Mouse (Mus musculus) CH12.LX (cell line): Measurements from ENCODE around the gene Runx2.

ENCODE experiments used
- CTCF ChIP-seq, 2 experiments: IDR thresholded peaks in 1 of 2; conservative IDR thresholded peaks in 1 of 2; 2 replicates each; pipeline ENCODE4 v1.5.1; 2011 to 2012; ENCODE audit warnings: low read depth in 2 of 2, low read length in 2 of 2, improper control_type of control experiment in 1 of 2, inconsistent platforms in 1 of 2, mild to moderate bottlenecking in 1 of 2, moderate library complexity in 1 of 2
- ELF1 ChIP-seq: IDR thresholded peaks from 2 replicates; pipeline ENCODE4 v1.6.1; 2014; ENCODE audit warnings: low read depth, mild to moderate bottlenecking, inconsistent platforms, low read length, improper control_type of control experiment
- EP300 ChIP-seq: IDR thresholded peaks from 2 replicates; pipeline ENCODE4 v1.6.1; 2011; ENCODE audit warnings: low read length, improper control_type of control experiment
- ETS1 ChIP-seq: conservative IDR thresholded peaks from 2 replicates; pipeline ENCODE4 v1.6.1; 2012; ENCODE audit warnings: low read depth, mild to moderate bottlenecking, inconsistent platforms, low read length, improper control_type of control experiment, moderate library complexity
- MAZ ChIP-seq: IDR thresholded peaks from 2 replicates; pipeline ENCODE4 v1.6.1; 2012; ENCODE audit warnings: low read depth, mild to moderate bottlenecking, inconsistent platforms, low read length, improper control_type of control experiment, moderate library complexity
- POLR2A ChIP-seq: IDR thresholded peaks from 2 replicates; pipeline ENCODE4 v1.6.1; 2011; ENCODE audit warnings: low read depth, mild to moderate bottlenecking, improper control_type of control experiment, low read length
- POLR2AphosphoS2 ChIP-seq: IDR thresholded peaks from 2 replicates; pipeline ENCODE4 v1.6.1; 2011; ENCODE audit warnings: low read depth, low read length, improper control_type of control experiment
- SMC3 ChIP-seq: IDR thresholded peaks from 2 replicates; pipeline ENCODE4 v1.6.1; 2011; ENCODE audit warnings: low read depth, low read length, improper control_type of control experiment
- TBP ChIP-seq: conservative IDR thresholded peaks from 2 replicates; pipeline ENCODE4 v1.6.1; 2011; ENCODE audit warnings: low read depth, low read length, improper control_type of control experiment
- TCF12 ChIP-seq: IDR thresholded peaks from 2 replicates; pipeline ENCODE4 v1.6.1; 2014; ENCODE audit warnings: low read depth, mild to moderate bottlenecking, inconsistent platforms, low read length, improper control_type of control experiment
- ZKSCAN1 ChIP-seq: IDR thresholded peaks from 2 replicates; pipeline ENCODE4 v1.6.1; 2012; ENCODE audit warnings: low read depth, inconsistent platforms, low read length, improper control_type of control experiment, borderline replicate concordance
- ZNF384 ChIP-seq: IDR thresholded peaks from 2 replicates; pipeline ENCODE4 v1.6.1; 2012; ENCODE audit warnings: low read depth, low read length, improper control_type of control experiment, inconsistent platforms

- TF ChIP-seq ZNF384: no peak
- no peak for TF ChIP-seq ZKSCAN1
- no peak for TF ChIP-seq POLR2A
- no peak for TF ChIP-seq CTCF (conservative IDR thresholded peaks at IDR 0.05 in 1 of 2, IDR thresholded peaks at IDR 0.05 in 1 of 2; ENCODE audit: low read depth in 2 of 2, low read length in 2 of 2)
- TF ChIP-seq POLR2AphosphoS2: no peak
- no peak for TF ChIP-seq TCF12
- no peak for TF ChIP-seq EP300
- no peak for TF ChIP-seq TBP
- no peak for TF ChIP-seq MAZ
- no peak for TF ChIP-seq ETS1
- TF ChIP-seq SMC3: no peak
- no peak for TF ChIP-seq ELF1
Measured at GRCm38 (mm10) chr17:44818825-44819224, 4.2 kb upstream of the Runx2 start.
